Mouse (Mus musculus): ENCODE results near the gene Npas2.

GRCm38 (mm10) chr1:39393217-39393867 is 199.8 kb downstream of the Npas2 start:
- TF ChIP-seq CTCF (IDR thresholded peaks at IDR 0.05; ENCODE audit: insufficient read depth, low read length) (no peak), POLR2A (IDR thresholded peaks at IDR 0.05; ENCODE audit: borderline replicate concordance, extremely low read depth, low read depth, low read length) (no peak)

Measured in lung, adult 2 months (tissue).